In the genomic region with DNA sequence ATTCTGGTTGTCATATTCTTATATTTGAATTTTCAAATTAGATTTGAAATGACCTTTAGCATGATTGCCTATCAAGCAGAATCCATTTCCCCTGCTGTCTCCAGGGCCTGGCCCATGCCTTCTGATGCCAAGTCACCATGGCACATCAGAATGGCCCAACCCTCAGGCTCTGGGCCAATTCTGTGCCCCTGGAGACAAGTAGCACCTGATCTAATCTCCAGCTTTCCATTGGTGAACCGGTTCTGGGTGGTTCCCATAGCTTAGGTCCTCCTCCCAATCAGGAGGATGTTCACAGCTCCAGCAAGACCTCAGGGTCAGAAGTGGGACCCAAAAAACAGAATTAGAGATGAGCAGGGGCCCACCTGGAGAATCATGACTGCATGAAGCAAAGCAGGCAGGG, we compare ENCODE assay signal across 21 mouse cellular contexts. TPM values are rescaled to one million over a fixed set of nuclear protein-coding genes. Genes with fewer than 3 reads are reported as not detected.
A peak's percentile ranks its signal among the peaks of the same experiment; 100 is the strongest.
DNase-seq lines count a peak whose midpoint lies in the region.
"Had no signal": no experiment of that assay in that cellular context is flagged by ENCODE, and none has a peak within 500 bp of the region (broad histone marks: within the 10 kb centered on the region; RNA-seq: fewer than 3 reads in every experiment).

No protein-coding gene starts in this region.

- H3K27ac ChIP-seq in brown adipose tissue, adult 24 weeks (replicated peaks; ENCODE audit: low read depth, low read length): peak overlapping the region; percentile 96
- H3K27ac ChIP-seq: embryonic facial prominence, embryonic 12.5 days; forebrain, embryonic 15.5 days; heart, embryonic 10.5 days; heart, embryonic 15.5 days; hindbrain, embryonic 13.5 days; hindbrain, postnatal 0 days had no signal

- peaks cover 7% of the 10 kb centered on the region for H3K4me1 ChIP-seq in brown adipose tissue, adult 24 weeks (ENCODE audit: control insufficient read depth, insufficient read depth, insufficient read length, low read length)
- H3K4me1 ChIP-seq: forebrain, embryonic 15.5 days; hindbrain, embryonic 13.5 days had no signal

- peak; percentile 45 for DNase-seq in adrenal gland, adult 2 months
- no peak for DNase-seq in adrenal gland, adult 8-10 months
- DNase-seq in cerebellum, postnatal 14 days: peak; percentile 16 to 51
- no peak for DNase-seq in cerebellum, postnatal 4 days (ENCODE audit: low spot score in 2 of 2)
- DNase-seq in left cerebral cortex, postnatal 4 days: peak; percentile 38
- DNase-seq in left cerebral cortex, postnatal 14 days (ENCODE audit: low spot score in 2 of 2): no peak
- no peak for DNase-seq in ovary, postnatal 36 days (ENCODE audit: low spot score)
- DNase-seq: B cell, adult 2 months; cerebellum, adult 11 months; cerebellum, adult 9-10 months; gastrocnemius, postnatal 36 days; heart, adult 18-20 months; heart, postnatal 14 days had no signal

- no peak overlapping the region for H3K4me3 ChIP-seq in brown adipose tissue, adult 24 weeks (ENCODE audit: insufficient read depth, low read depth, low read length)
- H3K4me3 ChIP-seq: embryonic facial prominence, embryonic 12.5 days; forebrain, embryonic 15.5 days; heart, embryonic 10.5 days; heart, embryonic 15.5 days; hindbrain, embryonic 13.5 days had no signal

- intact Hi-C loops in left cerebral cortex, postnatal 4 days (cut with DNase I): loop anchor here (10.0 kb wide), 1 partner anchor 97 kb away; no protein-coding TSS in a partner anchor
- intact Hi-C loops in left cerebral cortex, postnatal 14 days (cut with DNase I): no loop called here

RNA-seq across cellular contexts. Expression of gene Clic5, which starts 30.2 kb away (rescaled TPM):
- total RNA-seq in adrenal gland, adult 2 months (2021): 10 to 100 TPM; 18.6 to 25.3 TPM
- polyA plus RNA-seq in adrenal gland, adult 2 months (2012; rRNA removed): 1.3 and 1.5 TPM in 2 replicates
- total RNA-seq in adrenal gland, adult 8-10 months (2022): 10 to 100 TPM in 3 of 4 experiments, 1 to 10 TPM in 1; 9.6 to 20.2 (median 13.6) TPM
- 1 to 10 TPM; 1.5 to 1.7 TPM for total RNA-seq in left cerebral cortex, postnatal 4 days (2021)
- 1 to 10 TPM; 3.1 to 3.3 TPM for total RNA-seq in left cerebral cortex, postnatal 14 days (2021)
- polyA plus RNA-seq in brown adipose tissue, adult 24 weeks (2012; ENCODE audit: insufficient read depth, insufficient read length, missing spikeins): 89.1 and 108 TPM in 2 replicates
- polyA plus RNA-seq: G1E had no signal

RNA-seq across cellular contexts. Expression of gene Enpp4, which starts 52.6 kb away (rescaled TPM):
- total RNA-seq in adrenal gland, adult 2 months (2021): 10 to 100 TPM; 10.2 to 12.9 TPM
- polyA plus RNA-seq in adrenal gland, adult 2 months (2012; rRNA removed): 1.5 and 1.8 TPM in 2 replicates
- 10 to 100 TPM; 13.4 to 19.0 (median 16.0) TPM for total RNA-seq in adrenal gland, adult 8-10 months (2022)
- total RNA-seq in left cerebral cortex, postnatal 4 days (2021): 1 to 10 TPM; 5.8 to 6.1 TPM
- 1 to 10 TPM; 9.0 to 9.4 TPM for total RNA-seq in left cerebral cortex, postnatal 14 days (2021)
- polyA plus RNA-seq in brown adipose tissue, adult 24 weeks (2012; ENCODE audit: insufficient read depth, insufficient read length, missing spikeins): 7.0 and 7.4 TPM in 2 replicates
- polyA plus RNA-seq: G1E had no signal

Comparison
In these comparisons a context has a peak if more than half of its experiments do, and no peak if none do; other contexts are left out.
1. DNase-seq: peak in adrenal gland, adult 2 months (single experiment), cerebellum, postnatal 14 days (2 of 2) and left cerebral cortex, postnatal 4 days (single experiment); none in adrenal gland, adult 8-10 months (single experiment), cerebellum, postnatal 4 days (0 of 2), left cerebral cortex, postnatal 14 days (0 of 2) and ovary, postnatal 36 days (single experiment).